Mouse (Mus musculus): Measurements from ENCODE around the gene Cacna1a. TPM values are rescaled to one million over a fixed set of nuclear protein-coding genes. Genes with fewer than 3 reads are reported as not detected.

Cacna1a gene
- total RNA-seq (2023; ENCODE audit: inconsistent age): 0.97 to 6.5 TPM (median 2.8 TPM) in 4 replicates

DNA sequence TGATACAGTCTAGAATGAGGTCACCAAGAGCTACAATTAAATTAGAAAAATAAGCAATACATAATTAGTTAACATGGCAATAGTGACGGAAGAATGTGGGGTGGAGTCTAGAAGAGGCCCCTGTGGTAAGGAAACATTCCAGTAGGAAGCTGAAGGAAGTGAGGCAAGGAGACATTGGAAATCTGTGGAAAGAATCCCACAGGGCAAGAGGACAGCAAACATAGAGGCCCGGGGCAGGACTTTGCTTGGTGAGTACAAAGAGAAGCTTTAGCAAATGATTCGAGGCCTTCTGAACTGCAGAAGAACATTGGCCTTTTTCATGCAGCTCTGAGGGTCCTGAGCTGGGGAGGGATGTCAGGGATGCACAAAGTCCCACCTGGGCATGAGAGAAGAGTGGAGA is at the start of gene Cacna1a:
TSS of gene Cacna1a (plus strand) at position 166 of the 400 bp plus-strand sequence.

DNA sequence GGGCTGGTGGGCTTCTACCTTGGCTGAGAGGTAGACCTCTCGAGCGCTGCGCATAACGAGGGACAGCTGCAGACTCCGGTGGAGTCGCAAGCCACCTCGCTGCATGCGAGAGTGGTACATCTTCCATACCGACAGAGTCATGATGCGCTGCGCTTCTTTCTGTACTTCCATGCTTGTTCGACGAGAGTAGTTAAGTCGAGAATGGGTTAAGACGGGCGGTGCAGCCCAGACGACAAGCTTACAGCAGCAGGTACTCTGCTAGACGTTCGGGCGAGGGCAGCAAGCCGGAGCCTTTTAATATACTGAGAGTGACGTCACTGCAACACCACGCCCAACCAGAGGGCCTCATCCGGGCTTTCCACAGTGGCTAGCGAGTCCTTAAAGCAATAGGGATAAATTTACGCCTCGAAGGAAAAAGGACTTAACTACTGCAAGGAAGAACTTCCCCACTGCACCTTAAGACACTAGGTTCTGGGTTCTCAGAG is 274.4 kb downstream of the Cacna1a start, which contains the start of gene Ier2:
TSS of gene Ier2 (minus strand) at position 272 of the 485 bp plus-strand sequence.

DNA sequence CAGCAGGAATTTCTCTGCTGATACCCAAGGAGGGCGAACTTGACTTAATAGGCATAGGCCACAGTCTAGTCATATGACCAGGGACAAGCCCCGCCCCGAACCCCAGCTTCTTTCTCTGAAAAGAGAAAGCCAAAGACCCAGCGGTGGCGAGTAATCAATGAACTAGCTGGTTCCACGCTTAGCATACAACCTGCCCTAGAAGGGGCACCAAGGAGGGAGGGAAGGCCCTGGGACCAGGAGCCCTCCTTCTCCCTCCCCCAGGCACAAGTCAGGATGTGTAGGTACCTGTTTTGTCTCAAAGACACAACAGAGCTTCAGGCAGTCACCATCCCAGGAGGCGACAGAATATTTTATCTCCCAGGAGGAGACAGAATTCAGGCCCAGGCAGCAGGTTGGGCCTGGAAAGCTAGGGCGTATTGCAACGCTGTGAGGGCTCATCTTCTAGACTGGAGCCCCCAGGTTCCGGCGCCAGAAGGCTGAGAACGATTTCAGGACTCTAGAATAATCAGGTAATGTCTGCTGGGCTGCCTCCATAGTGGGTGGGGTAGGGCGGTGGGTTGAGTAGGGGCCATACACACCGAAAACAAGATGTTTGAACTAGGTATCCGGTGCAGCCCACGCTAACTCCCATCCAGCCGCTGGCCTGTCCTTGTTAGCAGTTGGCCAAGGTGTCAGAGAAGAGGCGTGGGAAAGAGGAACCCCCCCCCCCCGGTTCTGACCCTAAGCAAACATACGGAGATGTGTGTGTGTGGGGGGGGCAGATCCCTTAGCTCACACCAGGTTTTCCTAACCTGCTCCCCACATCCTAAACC is 298.2 kb downstream of the Cacna1a start, which contains the start of gene Trmt1:
TSS of gene Trmt1 (plus strand) at position 117 of the 812 bp plus-strand sequence.

DNA sequence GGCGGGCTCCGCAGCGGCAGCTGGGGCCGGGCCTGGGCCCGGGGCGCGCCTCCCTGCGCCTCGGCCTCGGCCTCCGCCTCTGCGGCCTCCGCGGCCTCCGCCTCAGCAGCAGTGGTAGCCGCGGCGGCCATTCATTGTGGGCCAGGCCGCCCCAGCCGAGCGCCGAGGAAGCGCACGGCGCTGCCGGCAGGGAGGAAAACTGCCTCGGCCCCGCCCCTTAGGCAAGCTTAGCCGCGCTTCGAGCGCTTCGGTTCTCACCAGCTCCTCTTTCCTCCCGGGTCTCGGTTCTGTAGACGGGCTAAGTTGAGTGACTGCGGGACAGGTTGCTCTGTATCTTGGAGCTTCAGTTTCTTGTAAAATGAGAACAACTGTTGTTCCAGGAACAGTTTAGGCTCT is 299.5 kb downstream of the Cacna1a start, which contains the start of gene Nacc1:
TSS of gene Nacc1 (minus strand) at position 158 of the 396 bp plus-strand sequence.

Other genes with a start within 250 kb of the Cacna1a start
- 33.0 to 37.2 TPM (median 35.2 TPM) in 4 replicates for gene Cc2d1a, start 240.5 kb upstream of the Cacna1a start, total RNA-seq (2023; ENCODE audit: inconsistent age)
- 0.63 to 3.4 TPM (median 1.6 TPM) in 4 replicates for gene 4930432K21Rik, start 240.4 kb upstream of the Cacna1a start, total RNA-seq (2023; ENCODE audit: inconsistent age)
- not detected in 4 replicates for gene Nanos3, start 203.2 kb upstream of the Cacna1a start, total RNA-seq (2023; ENCODE audit: inconsistent age)
- gene Zswim4, start 151.4 kb upstream of the Cacna1a start, total RNA-seq (2023; ENCODE audit: inconsistent age): 25.3 to 28.1 TPM (median 26.9 TPM) in 4 replicates
- gene D8Ertd738e, start 138.7 kb upstream of the Cacna1a start, total RNA-seq (2023; ENCODE audit: inconsistent age): 191 to 228 TPM (median 213 TPM) in 4 replicates
- gene Mri1, start 131.1 kb upstream of the Cacna1a start, total RNA-seq (2023; ENCODE audit: inconsistent age): 34.8 to 36.2 TPM (median 35.5 TPM) in 4 replicates
- 18.9 to 30.9 TPM (median 25.3 TPM) in 4 replicates for gene Ccdc130, start 118.1 kb upstream of the Cacna1a start, total RNA-seq (2023; ENCODE audit: inconsistent age)